Mouse (Mus musculus): ENCODE data around the gene Rnf144b.

Gene Rnf144b

DNA sequence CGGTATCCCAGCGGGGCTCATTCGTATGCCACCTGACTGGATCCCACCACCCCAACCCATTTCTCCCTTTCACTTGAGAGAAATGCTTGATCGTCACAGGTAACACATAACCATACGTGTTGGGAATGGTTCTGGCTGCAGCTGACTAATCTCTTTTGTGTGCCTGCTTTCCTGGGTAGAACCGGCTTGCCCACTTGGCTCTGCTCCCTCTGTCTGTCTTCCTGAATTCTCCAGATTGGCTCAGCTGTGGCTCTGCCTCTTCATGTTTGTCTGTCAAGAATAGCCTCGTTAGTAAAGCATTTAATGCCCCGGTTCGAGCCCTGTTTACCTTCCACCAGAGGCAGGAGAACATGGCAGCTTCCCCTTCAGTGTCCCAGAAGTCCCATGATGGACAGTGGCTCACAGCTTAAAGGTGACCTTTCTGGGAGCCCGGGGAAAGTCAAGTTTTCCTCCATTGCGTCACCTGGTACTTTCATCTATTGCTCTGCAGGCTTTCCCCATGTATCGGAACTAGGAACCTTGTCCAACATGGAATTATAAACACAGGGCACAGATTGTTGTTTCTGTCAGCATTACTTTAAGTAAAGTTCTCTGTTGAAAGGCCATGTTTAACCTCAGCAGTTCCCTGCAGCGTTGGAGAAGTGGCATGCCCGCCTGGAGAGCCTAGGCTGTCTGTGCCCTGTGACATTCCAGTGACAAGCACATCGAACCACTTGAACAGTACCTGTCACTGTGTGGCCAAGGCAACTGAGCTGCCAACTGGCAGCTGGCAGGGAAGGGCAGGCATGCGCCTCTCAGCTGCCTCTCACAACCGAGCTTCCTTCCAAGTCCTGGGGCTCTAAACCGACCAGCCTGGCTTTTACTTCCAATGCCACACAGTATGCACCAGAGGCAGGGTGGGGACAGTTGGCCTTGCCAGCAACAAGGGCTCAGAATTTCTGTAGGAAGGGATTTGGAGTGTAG, 101.4 kb downstream of the Rnf144b start:
- DNase-seq (ENCODE audit: low spot score): no peak

DNA sequence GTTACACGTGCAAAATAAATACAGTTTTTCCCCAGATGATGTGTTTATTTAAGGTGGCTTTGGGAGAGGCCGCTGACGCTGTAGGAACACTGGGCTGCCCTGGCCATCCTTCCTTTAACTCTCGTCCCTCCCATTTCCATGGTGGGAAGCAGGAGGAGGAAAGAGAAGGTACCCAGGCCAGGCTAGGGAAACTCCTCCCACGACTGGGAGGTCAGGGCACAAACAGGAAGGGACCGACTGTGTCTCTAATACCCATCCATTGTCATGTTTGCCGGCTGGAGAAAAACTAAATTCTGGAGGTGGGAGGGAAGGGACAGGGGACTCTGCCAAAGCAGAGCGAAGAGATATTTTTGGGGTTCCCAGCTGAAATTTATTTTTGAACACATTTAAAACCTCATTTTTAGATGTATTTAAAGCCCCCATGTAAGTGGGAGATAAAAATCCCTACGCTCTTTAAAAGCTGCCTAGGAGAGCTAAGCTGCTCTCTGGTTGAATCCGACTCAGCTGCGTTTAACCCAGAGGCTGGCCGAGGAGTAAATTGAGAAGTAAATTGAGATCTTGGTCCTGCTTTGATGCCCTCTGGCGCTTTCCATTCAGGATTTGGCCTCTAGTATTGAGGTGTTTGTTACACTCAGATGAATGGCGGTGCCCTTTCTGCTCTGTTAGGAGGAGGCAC, 102.3 kb downstream of the Rnf144b start:
- no peak for DNase-seq (ENCODE audit: low spot score)

DNA sequence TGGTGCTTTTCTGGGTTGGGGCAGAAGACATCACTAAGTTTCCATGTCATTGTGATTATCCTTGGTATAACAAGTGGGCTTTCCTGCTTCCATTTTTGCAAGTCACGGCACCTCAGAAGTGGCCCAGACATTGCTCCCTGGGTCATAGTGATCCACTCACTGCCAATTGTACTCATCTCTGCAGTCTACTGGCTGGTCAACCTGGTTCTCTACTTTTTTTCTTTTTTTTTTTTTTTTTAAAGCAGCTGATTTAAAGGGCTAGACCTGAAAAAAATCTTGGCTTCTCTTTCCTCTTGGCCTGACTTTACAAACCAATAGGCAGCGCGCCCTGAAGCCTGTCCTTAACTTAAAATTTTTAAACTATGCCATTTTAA, 102.9 kb downstream of the Rnf144b start:
- DNase-seq (ENCODE audit: low spot score): no peak

DNA sequence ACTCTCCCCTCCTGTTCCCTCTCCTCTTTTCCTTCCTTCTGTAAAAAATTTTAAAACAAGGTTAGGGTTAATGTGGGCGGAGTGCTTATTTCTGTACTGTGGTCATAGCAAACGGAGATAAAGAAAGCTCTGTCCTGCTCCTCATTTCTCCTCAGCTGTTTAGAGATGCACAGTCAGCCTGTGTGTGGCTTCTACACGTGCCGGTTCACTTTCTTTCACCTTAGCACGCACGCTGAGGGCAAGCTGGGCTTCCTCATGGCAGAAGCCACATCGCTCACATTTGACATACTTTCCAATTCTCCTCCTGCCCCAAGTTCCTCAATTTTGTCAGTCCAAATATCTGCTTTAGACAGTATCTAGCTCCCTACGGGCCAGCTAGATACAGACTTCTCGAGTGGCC, 103.3 kb downstream of the Rnf144b start:
- DNase-seq (ENCODE audit: low spot score): no peak

DNA sequence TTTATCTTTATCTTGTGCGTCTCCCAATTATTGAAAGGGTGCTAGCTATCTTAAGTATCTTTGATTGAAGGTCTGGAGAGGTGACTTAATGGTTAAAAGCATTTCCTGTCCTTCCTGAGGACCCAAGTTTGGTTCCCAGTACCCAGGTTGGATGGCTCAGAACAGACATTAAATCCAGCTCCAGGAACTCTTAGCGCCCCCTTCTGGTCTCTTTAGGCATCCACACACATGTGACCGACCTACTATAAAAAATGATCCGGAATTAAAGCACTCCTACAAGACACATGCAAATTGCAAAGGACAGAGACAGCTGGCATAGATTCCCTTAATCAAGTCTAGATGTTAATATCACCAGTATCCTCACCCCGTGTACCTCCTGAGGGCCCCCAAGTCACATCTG, 104.1 kb downstream of the Rnf144b start:
- no peak for DNase-seq (ENCODE audit: low spot score)

DNA sequence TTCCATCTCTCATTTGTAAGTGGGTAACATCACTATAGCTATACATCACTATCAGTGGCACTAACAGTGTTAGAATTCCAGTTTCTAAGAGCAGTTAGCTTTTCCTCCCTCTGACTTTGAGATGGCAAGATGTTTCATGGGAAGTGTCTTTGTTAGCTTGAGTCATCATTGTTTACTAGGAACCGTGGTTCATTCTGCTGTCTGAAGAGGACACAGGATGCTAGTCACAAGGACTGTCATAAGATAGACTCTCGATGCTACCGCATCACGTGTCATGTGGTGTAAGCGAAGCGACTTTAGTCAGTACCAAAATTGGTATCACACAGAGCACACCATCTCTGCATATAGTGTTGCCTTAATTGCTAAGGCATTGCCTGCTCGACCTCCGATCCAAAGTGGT, 105.7 kb downstream of the Rnf144b start:
- no peak for DNase-seq (ENCODE audit: low spot score)

DNA sequence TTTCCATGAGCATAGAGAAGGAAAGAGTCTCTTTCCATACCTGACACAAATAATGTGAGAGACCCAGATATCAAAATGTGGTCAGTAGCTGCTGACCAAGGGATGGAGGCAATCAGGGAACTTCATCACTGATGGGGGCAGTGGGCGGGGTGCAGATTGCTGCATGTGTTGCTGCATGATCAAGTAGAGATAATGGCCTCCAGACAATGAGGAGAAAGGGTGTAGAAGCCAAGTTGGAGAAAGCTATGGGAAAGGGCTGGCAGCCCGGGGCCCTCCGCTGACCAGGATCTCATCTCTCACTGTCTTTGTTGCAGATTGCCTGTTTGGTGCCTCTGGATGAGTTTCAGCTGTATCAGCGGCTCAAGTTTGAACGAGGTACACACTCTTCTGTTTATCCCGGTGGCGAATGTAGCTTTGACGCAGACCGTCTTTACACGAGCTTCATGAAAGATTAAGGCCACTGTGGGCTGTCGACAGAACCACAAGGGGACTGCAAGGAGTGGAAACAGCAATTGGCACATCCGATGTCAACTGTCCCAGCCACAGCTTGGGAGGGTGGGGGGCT, 106.3 kb downstream of the Rnf144b start:
- DNase-seq (ENCODE audit: low spot score): no peak

DNA sequence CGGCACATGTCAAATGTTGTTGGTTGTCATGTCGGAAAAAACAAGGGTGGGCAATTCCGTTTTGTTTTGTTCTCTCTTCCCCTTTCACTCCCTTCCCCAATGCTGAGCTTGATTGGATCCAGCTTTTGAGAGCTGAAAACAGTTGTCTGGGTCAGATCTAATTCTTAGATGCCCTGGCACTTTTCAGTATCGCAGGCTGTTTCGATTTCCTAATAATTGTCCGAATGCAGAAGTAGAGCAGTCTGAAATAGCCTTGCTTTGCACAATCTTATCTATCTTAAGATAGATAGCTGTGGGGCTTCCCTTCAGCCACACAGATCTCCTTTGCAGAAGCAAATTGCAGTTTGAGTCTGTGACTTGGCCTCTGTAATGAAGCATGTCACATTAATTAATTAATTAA, 109.7 kb downstream of the Rnf144b start:
- DNase-seq (ENCODE audit: low spot score): no peak

DNA sequence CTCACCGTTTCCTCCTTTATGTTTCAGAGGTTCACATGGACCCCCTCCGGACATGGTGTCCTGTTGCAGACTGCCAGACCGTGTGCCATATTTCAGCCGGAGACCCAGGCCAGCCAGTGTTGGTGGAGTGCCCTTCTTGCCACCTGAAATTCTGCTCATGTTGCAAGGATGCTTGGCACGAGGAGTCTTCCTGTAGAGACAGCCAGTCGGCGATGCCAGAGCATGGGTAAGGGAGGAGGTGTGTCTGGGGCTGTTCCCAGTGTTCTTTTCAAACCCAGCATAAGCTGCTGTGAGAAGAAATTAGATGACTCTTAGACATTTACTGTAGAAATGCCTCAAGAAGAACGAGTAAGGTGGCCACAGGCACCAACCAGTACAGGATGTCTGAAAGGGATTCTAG, 114.9 kb downstream of the Rnf144b start:
- no peak for DNase-seq (ENCODE audit: low spot score)

DNA sequence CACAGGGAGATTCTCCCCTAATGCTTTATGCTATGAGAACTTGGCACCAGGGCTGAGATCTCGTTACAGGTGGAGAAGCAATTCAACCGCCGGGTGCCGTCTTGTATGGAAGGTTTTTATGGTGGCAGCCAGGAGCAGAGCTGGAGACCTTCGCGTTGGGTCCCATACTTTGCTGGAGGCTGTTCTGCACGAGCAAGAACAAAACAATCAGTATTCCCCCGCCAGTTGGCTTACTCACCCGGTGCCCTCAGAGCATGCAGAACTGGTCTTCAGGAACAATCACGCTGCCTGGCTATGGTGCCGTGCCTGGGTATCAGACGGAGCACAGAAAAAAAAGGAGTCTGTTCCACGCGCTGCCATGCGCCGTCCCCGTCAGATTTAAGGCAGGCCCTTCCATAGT, 115.7 kb downstream of the Rnf144b start:
- no peak for DNase-seq (ENCODE audit: low spot score)

DNA sequence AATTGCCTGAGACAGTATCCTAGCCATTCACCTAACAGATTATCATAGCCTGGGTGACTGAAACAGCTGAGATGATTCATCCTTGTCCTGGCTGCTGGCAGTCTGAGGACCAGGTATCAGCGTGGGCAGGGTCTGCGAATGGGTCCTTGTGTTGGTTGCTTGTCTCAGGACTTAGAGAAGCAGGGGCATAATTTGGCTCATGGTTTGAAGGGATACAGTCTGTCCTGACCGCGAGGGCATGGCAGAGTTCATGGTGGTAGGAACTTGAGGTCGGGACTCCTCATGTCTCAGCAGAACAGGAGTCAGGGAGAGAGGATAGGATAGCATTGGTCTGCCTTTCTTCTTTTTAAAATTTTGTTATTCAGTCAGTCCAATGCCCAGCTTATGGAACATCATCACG, 121.1 kb downstream of the Rnf144b start:
- no peak for DNase-seq (ENCODE audit: low spot score)

DNA sequence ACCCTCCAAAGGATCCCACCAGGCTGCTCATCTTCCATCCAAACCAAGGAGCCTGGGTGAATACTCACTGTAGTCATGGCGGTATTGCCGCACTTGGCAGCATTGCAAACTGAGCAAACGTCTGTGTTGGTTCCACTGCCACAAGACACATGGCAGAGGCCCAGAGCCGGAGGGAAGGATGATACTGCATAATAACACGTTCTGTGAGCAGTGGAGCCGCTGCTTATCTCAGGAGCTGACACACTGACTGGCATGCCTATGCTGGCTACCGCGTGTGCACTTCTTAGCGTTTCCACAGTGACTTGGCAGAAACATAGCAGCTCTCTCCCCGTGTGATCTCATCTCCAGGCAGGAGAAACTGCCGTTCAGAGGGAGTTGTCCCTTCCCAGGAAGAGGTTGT, 122.3 kb downstream of the Rnf144b start:
- peak; percentile 59 for DNase-seq (ENCODE audit: low spot score)

DNA sequence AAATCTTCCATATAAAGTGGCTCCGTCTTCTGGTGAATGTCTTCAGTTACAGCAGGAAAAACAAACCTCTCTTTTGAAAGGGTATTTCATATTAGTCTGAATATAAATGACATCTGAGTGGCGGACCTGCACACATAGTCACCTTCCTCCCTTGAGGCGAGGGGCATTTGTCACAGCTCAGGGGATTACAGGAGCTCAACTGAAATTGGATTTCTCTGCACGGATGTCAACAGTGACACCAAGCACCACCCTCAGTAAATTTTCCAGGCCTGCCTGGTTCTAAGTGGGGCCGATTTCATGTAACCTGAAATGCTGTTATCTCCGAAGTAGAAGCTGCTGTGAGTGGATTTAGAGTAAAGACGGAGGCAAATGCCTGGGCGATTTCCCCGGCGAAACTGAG, 124.0 kb downstream of the Rnf144b start:
- no peak for DNase-seq (ENCODE audit: low spot score)

DNA sequence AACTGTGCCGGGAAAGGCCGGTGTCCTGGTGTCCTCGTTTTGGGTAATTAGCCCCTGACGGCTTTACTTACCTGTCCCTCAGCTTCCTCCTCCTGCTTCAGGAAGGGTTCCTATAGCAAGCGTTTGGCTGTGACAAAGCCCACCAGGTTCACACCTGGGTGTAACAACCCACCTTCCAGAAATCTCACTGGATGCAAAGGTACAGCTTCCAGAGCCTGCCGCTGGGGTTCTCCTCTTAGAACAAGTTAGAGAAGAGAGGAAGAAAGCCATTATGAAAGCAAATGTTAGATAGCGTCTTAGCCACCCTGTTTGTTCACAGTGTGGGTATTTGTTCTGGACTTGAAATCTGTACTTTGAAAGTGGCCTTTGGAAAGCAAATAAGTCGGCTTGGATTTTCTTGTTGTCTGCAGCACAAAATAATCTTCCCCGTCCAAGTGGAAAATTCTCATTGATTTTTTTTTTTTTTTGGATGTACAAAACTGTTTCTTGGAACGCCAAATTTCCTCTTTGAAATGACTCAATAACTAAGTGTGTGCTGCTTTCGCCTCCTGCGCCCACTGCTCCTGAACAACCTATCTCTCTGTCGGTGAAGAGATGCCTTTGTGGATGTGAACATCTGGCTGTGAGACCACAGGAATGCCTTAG, 124.8 kb downstream of the Rnf144b start:
- DNase-seq (ENCODE audit: low spot score): no peak

DNA sequence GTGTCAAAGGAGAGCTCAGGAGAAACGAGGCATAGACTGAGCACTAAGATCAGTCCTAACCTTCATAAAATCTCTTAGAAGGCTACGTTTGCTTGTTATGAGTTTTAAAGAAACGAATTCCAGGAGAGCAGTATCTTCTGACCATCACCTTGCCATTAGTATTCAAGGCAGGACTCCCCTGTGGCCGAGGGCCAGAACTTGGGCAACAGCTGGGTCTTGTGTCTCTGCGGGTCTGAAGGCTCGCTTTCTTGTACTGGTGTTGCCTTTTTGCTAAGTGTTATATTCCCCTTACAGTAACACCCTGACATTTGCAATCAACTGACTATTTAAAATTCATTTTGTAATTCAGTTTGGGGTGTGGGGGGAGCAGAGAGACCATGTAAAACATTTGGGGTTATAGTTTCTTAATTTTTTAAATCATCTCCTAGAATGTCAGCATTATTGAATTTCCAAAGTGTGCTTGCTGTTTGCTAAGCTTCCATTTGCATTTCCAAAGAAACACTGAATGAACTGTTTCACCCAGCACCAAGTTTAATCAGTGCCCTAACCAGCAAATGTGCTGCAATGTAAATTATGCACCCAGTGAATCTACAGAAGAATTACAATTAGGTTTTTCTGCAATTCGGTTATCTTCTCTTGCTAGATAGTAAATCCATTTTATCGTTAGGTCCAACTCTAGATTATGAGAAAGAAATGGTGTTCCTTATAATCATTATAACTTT, 126.0 kb downstream of the Rnf144b start:
- DNase-seq (ENCODE audit: low spot score): no peak

DNA sequence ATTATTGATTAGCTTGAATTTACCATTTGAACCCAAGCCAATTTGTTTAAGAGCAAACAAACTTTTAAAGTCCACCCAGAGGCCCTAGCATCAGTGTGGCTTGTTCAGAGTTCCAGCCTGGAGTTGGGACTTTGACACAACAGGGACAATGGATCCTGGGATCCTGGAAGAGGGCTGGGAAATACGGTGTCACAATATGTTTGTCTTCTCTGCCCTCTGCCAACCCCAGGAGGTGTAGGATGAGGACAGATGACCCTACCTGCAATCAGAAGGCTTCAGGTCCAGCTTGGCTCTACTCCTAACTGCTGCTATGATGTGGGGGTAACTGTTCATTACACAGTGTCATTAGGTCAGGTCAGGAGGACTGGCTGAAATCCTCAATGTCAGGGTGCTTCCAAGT, 128.2 kb downstream of the Rnf144b start:
- no peak for DNase-seq (ENCODE audit: low spot score)

DNA sequence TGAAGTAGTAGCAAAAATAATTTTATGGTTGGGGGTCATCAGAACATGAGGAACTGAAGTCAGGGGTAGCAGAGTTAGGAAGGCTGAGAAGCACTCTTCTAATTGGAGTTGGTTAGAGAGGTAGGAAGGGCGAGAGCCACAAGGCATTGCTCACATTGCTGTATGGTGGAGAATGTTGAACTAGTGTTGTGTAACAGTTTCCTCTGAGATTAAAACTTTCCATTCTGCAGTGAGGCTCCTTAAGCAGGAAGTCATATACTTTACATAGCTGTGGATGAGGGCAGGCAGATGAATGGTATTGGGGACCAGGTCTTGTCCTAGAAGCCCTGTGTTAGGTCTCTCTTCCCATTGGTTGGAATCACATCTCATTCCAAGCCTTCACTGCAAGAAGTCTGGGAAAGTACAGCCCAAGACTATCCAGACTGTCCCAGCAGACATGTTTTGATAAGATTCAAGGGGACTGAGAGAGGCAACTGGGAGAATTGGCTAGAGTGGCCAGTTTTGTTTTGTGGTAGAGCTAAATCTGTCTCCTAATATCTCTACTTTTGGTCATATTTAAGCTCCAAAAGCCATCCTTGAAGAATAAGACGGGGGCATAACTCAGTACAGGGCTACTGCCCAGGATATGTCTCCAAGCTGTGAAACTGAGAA, 128.8 kb downstream of the Rnf144b start:
- DNase-seq (ENCODE audit: low spot score): no peak

DNA sequence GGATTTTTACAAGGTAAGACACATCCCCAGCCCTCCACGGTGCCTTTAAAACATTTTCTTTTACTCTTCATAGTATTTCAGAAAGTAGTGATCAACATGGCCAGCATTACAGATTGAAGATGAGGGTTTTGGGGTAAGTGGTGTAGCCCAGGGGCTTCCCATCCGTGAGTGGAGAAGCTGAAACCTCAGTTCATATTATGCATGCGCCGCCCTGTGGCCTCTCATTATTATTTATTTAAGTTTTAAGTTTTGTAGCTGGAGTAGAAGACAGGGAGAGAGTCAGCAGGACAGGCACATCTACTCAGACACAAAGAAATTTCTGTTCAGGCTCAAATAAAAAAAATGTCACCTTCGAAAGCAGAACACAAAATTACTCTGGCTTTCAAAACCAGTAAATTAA, 131.3 kb downstream of the Rnf144b start:
- no peak for DNase-seq (ENCODE audit: low spot score)

DNA sequence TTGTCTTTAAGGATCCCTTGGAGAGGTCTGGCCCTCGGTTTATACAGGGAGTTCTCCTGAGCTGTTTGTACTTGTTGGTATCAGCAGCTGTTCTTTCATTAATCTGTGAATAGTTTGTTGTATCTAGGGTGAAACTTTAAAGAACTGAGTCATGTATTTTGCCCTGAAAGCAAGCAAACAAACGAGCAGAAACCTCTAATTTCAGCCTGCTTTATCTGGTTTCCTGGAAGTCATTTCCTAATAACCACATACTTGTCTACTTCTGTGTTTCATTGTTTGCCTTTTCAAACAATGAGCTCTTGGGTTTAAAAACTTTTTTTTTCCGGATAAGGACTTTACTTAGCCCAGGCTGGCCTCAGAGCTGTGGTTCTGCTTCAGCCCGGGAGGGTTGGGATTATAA, 136.8 kb downstream of the Rnf144b start:
- DNase-seq (ENCODE audit: low spot score): no peak

DNA sequence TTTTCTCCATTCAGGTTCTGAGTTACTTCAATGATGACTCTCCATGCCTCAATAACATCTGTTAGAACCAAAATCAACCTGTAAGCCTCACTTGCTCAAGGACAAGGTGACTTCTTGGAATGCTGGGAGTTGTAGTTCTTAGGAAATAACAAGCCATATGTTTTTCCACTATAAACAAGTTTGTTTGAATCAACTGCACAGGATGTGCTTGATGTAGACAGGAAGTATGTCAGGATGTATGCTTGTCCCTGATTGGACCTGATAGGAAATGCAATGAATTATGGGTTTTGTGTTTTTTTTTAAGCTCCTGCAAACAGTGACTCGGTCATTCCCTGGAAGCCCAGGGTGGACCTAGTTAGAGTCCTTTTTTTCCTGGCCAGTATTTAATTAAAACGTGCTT, 139.5 kb downstream of the Rnf144b start:
- DNase-seq (ENCODE audit: low spot score): no peak

DNA sequence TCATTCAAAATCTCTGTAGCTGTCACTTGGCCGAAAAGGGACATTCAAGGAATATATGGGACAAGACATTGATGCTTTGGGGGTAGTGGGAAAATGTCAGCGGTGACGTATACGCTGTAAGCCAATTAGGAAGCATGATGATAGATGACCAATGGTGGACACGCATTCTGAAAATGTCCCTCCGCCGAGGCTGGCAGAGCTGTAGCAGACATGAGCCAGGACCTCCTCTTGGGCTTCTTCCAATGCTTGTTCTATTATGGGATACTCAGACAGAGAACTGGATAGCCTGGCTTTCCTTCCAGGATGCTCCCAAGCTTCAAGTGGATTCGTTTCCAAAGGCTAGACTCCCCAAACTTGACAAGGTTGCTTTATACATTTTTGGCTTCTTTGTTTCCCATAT, 141.9 kb downstream of the Rnf144b start:
- DNase-seq (ENCODE audit: low spot score): no peak

DNA sequence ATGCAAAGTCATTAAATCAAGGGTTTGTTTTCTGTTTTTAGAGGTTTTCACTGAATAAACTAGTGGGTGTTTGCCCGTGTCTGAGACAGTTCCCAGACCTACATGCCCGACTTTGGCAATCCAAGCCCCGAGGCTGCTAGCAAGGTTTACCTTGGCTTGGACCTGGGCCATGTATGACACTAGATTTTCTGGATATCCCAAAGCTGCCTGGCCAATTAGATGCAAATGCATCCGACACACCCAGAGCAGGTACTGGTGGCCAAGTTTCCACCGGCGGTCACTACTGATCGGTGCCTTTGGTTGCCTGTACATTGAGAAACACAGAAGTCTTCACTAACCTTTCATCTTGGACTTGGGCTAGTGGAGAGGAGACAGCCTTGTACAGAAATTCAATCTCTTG, 144.0 kb downstream of the Rnf144b start:
- DNase-seq (ENCODE audit: low spot score): no peak

Measured in layer of hippocampus, adult 9-10 months (tissue).